Mouse (Mus musculus): ENCODE data around the gene Kcnk16. TPM values are rescaled to one million over a fixed set of nuclear protein-coding genes. Genes with fewer than 3 reads are reported as not detected.

Gene Kcnk16
- polyA plus RNA-seq, 1 experiment: 0.05 TPM

GRCm38 (mm10) chr14:20262346-20262745 lies 6.7 kb downstream of the Kcnk16 start:
- H3K4me1 ChIP-seq (ENCODE audit: control insufficient read depth): no peaks in the 10 kb centered on the region
- H3K27me3 ChIP-seq (ENCODE audit: control insufficient read depth): no peaks in the 10 kb centered on the region
- no peaks in the 10 kb centered on the region for H3K36me3 ChIP-seq (ENCODE audit: control insufficient read depth)
- H3K9me3 ChIP-seq (ENCODE audit: control insufficient read depth, low read length): no peaks in the 10 kb centered on the region
- no peak for TF ChIP-seq TAL1 (IDR thresholded peaks at IDR 0.05; ENCODE audit: low read length)
- no peak for TF ChIP-seq GATA1 (IDR thresholded peaks at IDR 0.05; ENCODE audit: low read length)
- H3K4me3 ChIP-seq (replicated peaks): no peak overlapping the region

DNA sequence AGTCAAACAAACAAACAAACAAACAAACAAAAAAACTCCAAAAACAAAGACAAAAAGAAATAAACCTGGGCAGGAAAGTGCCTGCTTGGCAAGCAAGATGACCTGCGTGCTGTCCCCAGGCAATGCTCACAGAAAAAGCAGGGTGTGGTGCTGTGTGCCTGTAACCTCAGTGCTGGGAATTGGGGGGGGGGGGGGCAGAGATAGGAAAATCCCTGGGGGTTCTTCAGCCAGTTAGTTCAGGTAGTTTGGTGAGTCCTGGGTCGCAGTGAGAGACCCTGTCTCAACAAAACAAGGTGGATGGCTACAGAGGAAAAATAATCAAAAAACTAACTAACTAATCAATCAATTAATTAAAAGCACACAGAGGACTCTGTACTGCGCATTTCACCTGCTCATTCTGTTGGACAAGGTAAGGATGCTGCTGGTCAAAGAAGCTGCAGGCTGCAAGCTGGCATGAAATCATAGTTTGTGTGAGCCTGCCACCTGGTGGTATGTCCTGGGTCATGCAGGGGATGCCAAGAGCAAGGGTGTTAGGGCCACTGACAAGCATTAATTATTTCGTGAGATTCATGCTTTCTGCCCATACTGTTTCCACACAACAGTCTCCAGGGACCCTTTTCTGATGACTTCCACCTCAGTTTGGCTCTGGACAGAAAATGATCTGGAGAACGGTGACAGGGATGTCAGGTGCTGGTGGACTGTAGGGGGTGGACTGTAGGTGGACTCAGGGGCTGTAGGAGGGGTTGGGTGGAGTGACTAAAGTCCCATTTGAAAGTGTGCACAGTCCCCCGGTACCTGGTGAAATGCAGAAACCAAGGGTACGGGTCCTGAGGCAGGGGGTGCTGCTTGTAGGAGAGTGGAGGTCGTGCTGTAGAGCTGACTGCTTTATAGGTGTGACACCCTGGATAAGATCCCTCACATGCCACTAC lies 10.6 kb downstream of the Kcnk16 start:
- Histone ChIP-seq H3K9me3 (ENCODE audit: control insufficient read depth, low read length) (peaks cover 3% of the 10 kb centered on the region; the same call in 1 of the 2 replicates), H3K27me3 (ENCODE audit: control insufficient read depth) (no peaks in the 10 kb centered on the region; the same call in 1 of the 2 replicates), H3K4me1 (ENCODE audit: control insufficient read depth) (no peaks in the 10 kb centered on the region), H3K36me3 (ENCODE audit: control insufficient read depth) (no peaks in the 10 kb centered on the region), H3K4me3 (replicated peaks) (no peak overlapping the region)
- TF ChIP-seq GATA1 (IDR thresholded peaks at IDR 0.05; ENCODE audit: low read length): no peak
- no peak for TF ChIP-seq TAL1 (IDR thresholded peaks at IDR 0.05; ENCODE audit: low read length)

DNA sequence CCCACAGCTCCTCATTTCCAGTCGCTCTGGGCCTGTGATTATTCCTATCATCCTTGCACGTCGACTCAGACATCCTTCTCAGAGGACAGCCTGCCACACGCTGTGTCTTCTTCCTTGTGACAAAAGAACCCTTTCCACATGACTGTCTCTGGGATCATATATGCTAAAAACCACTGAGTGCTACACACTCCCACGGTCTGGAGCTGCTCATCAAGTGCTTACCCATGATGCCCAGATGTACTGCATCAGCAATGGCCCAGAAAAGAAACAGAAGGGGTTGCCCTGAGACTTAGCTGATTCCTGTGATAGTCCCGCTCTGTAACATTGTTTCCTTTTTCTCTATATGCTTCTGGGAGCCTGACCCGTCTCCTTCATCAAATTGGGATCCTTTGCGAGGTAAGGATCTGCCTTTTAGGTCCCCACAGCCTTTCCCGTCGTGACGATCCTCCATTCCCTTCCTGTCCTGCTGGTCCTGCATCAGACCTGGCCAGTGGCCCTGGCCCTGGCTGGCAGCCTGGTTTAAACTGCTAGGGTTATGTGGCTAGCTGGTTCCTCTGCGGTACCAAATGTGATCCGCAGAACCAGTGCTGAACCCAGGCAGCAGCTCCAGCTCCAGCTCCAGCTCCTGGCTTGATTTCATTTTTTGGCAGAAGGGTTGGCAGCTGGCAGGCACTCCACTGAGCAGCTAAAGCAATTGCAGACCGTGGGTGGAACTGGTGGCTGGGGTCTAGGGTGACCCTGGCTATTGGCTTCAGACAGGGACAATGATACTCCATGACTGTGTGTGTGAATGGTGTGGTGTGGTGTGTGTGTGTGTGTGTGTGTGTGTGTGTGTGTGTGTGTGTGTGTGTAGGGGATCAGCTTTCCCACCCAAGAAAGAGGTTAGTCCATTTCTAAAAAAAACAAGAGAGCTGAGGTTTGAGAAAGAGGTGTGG lies 18.5 kb downstream of the Kcnk16 start:
- H3K36me3 ChIP-seq (ENCODE audit: control insufficient read depth): no peaks in the 10 kb centered on the region
- TF ChIP-seq GATA1 (IDR thresholded peaks at IDR 0.05; ENCODE audit: low read length) (no peak), TAL1 (IDR thresholded peaks at IDR 0.05; ENCODE audit: low read length) (no peak)
- no peak overlapping the region for H3K4me3 ChIP-seq (replicated peaks)
- peaks cover 2% of the 10 kb centered on the region; the same call in 1 of the 2 replicates for H3K9me3 ChIP-seq (ENCODE audit: control insufficient read depth, low read length)
- no peaks in the 10 kb centered on the region for H3K4me1 ChIP-seq (ENCODE audit: control insufficient read depth)
- H3K27me3 ChIP-seq (ENCODE audit: control insufficient read depth): peaks cover 2% of the 10 kb centered on the region; the same call in 1 of the 2 replicates

DNA sequence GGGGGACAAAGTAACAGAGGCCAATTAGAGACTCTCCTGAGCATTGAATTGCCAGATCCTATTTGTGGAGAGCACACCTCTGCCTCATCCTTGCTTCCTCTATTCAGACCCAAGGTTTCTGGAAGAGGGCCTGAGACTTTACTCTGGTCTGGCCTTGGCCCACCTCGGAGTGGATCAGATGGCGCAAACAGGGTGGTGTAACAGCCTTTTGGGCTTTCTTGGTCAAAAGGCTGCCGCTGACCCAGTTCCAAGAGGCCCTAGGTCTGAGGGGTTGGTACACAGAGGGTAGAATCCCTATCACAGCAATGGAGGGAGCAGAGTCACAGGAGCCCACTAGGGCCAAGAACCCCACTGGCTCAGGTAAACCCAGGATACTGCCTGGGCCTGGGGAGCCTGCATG lies 21.0 kb downstream of the Kcnk16 start:
- TF ChIP-seq TAL1 (IDR thresholded peaks at IDR 0.05; ENCODE audit: low read length) (no peak), GATA1 (IDR thresholded peaks at IDR 0.05; ENCODE audit: low read length) (no peak)
- Histone ChIP-seq H3K4me1 (ENCODE audit: control insufficient read depth) (no peaks in the 10 kb centered on the region), H3K4me3 (replicated peaks) (no peak overlapping the region), H3K9me3 (ENCODE audit: control insufficient read depth, low read length) (no peaks in the 10 kb centered on the region), H3K36me3 (ENCODE audit: control insufficient read depth) (no peaks in the 10 kb centered on the region), H3K27me3 (ENCODE audit: control insufficient read depth) (no peaks in the 10 kb centered on the region; the same call in 1 of the 2 replicates)

GRCm38 (mm10) chr14:20246811-20247266 lies 22.2 kb downstream of the Kcnk16 start:
- Histone ChIP-seq H3K4me1 (ENCODE audit: control insufficient read depth) (no peaks in the 10 kb centered on the region), H3K9me3 (ENCODE audit: control insufficient read depth, low read length) (no peaks in the 10 kb centered on the region)
- TF ChIP-seq GATA1 (IDR thresholded peaks at IDR 0.05; ENCODE audit: low read length) (no peak), TAL1 (IDR thresholded peaks at IDR 0.05; ENCODE audit: low read length) (no peak)

GRCm38 (mm10) chr14:20245861-20246260 lies 23.1 kb downstream of the Kcnk16 start:
- H3K4me1 ChIP-seq (ENCODE audit: control insufficient read depth): no peaks in the 10 kb centered on the region
- no peaks in the 10 kb centered on the region for H3K36me3 ChIP-seq (ENCODE audit: control insufficient read depth)
- H3K27me3 ChIP-seq (ENCODE audit: control insufficient read depth): no peaks in the 10 kb centered on the region
- no peak for TF ChIP-seq GATA1 (IDR thresholded peaks at IDR 0.05; ENCODE audit: low read length)
- TF ChIP-seq TAL1 (IDR thresholded peaks at IDR 0.05; ENCODE audit: low read length): no peak
- H3K4me3 ChIP-seq (replicated peaks): no peak overlapping the region
- no peaks in the 10 kb centered on the region for H3K9me3 ChIP-seq (ENCODE audit: control insufficient read depth, low read length)

More at GRCm38 (mm10) chr14:20246811-20247266, 22.2 kb downstream of the Kcnk16 start:
- Histone ChIP-seq H3K27me3 (ENCODE audit: control insufficient read depth) (no peaks in the 10 kb centered on the region), H3K36me3 (ENCODE audit: control insufficient read depth) (no peaks in the 10 kb centered on the region), H3K4me3 (replicated peaks) (no peak overlapping the region)

DNA sequence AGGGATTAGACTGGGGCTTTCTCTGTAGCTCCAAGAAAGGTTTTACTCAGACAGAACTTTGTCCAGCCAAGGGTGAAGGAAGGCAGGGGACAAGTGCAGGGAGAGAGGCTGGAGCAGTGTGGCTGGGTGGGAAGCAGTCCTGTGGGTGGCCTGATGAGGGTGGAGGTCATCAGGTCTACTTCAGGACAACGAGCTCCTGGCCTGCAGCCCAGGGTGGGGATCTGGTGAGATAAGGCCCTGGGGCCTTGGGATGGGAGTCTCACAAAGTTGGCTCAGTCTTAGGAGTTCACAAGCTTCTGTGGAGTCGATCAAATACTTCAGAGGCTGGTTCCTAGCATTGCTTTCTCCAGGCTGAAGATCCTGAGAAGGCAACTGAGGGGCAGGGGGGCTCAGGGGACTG lies 23.7 kb downstream of the Kcnk16 start:
- H3K36me3 ChIP-seq (ENCODE audit: control insufficient read depth): no peaks in the 10 kb centered on the region
- TF ChIP-seq TAL1 (IDR thresholded peaks at IDR 0.05; ENCODE audit: low read length) (no peak), GATA1 (IDR thresholded peaks at IDR 0.05; ENCODE audit: low read length) (no peak)
- no peak overlapping the region for H3K4me3 ChIP-seq (replicated peaks)
- H3K9me3 ChIP-seq (ENCODE audit: control insufficient read depth, low read length): no peaks in the 10 kb centered on the region
- H3K27me3 ChIP-seq (ENCODE audit: control insufficient read depth): no peaks in the 10 kb centered on the region
- no peaks in the 10 kb centered on the region for H3K4me1 ChIP-seq (ENCODE audit: control insufficient read depth)

- Histone ChIP-seq H3K27me3 (ENCODE audit: control insufficient read depth) (no peaks in the 10 kb centered on the region), H3K36me3 (ENCODE audit: control insufficient read depth) (no peaks in the 10 kb centered on the region)
Measured at GRCm38 (mm10) chr14:20243158-20243557, 25.8 kb downstream of the Kcnk16 start.

More at GRCm38 (mm10) chr14:20243158-20243557, 25.8 kb downstream of the Kcnk16 start:
- Histone ChIP-seq H3K4me1 (ENCODE audit: control insufficient read depth) (no peaks in the 10 kb centered on the region), H3K4me3 (replicated peaks) (no peak overlapping the region), H3K9me3 (ENCODE audit: control insufficient read depth, low read length) (no peaks in the 10 kb centered on the region; the same call in 1 of the 2 replicates)
- TF ChIP-seq TAL1 (IDR thresholded peaks at IDR 0.05; ENCODE audit: low read length) (no peak), GATA1 (IDR thresholded peaks at IDR 0.05; ENCODE audit: low read length) (no peak)
